Mouse (Mus musculus): ENCODE data around the gene Vash2.

- no peak for TF ChIP-seq POLR2A (IDR thresholded peaks at IDR 0.05; ENCODE audit: control insufficient read depth, extremely low read depth, insufficient read depth, low read length, poor library complexity)
- TF ChIP-seq CTCF (IDR thresholded peaks at IDR 0.05; ENCODE audit: borderline replicate concordance, control insufficient read depth, extremely low read depth, insufficient read depth, low read length, poor library complexity), result no peak
These were observed 60.2 kb downstream of the Vash2 start for GRCm38 (mm10) chr1:190918938-190919337.
